Mouse (Mus musculus) right cerebral cortex, postnatal 14 days (tissue): ENCODE data around the gene Slc25a38.

ENCODE experiments used
- DNase-seq: peaks from one replicate; pipeline ENCODE4 v3.0.0; 2022

Slc25a38 gene

GRCm38 (mm10) chr9:120151152-120151551 is 41.0 kb downstream of the Slc25a38 start:
- no peak for DNase-seq

- DNase-seq, result no peak
Observed at GRCm38 (mm10) chr9:120151906-120152399, 41.8 kb downstream of the Slc25a38 start.

GRCm38 (mm10) chr9:120158047-120158446 is 47.9 kb downstream of the Slc25a38 start:
- DNase-seq, result no peak

- no peak for DNase-seq
Observed at GRCm38 (mm10) chr9:120163862-120164261, 53.7 kb downstream of the Slc25a38 start.

GRCm38 (mm10) chr9:120167826-120168225 is 57.7 kb downstream of the Slc25a38 start:
- no peak for DNase-seq

- peak; percentile 72 for DNase-seq
Observed at GRCm38 (mm10) chr9:120171295-120171694, 61.1 kb downstream of the Slc25a38 start.
